Mouse (Mus musculus): ENCODE measurements at regions not wholly inside any gene's neighbourhood (a gene's known extent, or its start where the extent isn't known, plus 50 kb on each side); places are given as distances from the start of the nearest gene placed in this dataset.
"Not testable (repeated sequence)": the region's sequence is repeated elsewhere in the genome, so short reads cannot be mapped to it uniquely, and the experiment has no call there.

GRCm38 (mm10) chr2:116444163-116444562 lies 378.5 kb upstream of the Meis2 start:
- no peak for DNase-seq (ENCODE audit: inconsistent ontology term)

GRCm38 (mm10) chr2:116440252-116440651 lies 374.6 kb upstream of the Meis2 start:
- peak; percentile 28 for DNase-seq (ENCODE audit: inconsistent ontology term)

- peak; percentile 52 for DNase-seq (ENCODE audit: inconsistent ontology term)
Measured at GRCm38 (mm10) chr2:116433481-116433880, 367.8 kb upstream of the Meis2 start.

- DNase-seq (ENCODE audit: inconsistent ontology term) = no peak
Measured at GRCm38 (mm10) chr2:116424131-116424530, 358.5 kb upstream of the Meis2 start.

GRCm38 (mm10) chr2:116417428-116418195 lies 352.0 kb upstream of the Meis2 start:
- peak; percentile 63 for DNase-seq (ENCODE audit: inconsistent ontology term)

GRCm38 (mm10) chr2:116415742-116416141 lies 350.1 kb upstream of the Meis2 start:
- DNase-seq (ENCODE audit: inconsistent ontology term) = no peak

GRCm38 (mm10) chr2:116402113-116402512 lies 336.5 kb upstream of the Meis2 start:
- no peak for DNase-seq (ENCODE audit: inconsistent ontology term)

- no peak for DNase-seq (ENCODE audit: inconsistent ontology term)
Measured at GRCm38 (mm10) chr2:116399966-116400365, 334.3 kb upstream of the Meis2 start.

GRCm38 (mm10) chr2:116368811-116369210 lies 303.2 kb upstream of the Meis2 start:
- no peak for DNase-seq (ENCODE audit: inconsistent ontology term)

- no peak for DNase-seq (ENCODE audit: inconsistent ontology term)
Measured at GRCm38 (mm10) chr2:116364136-116364535, 298.5 kb upstream of the Meis2 start.

GRCm38 (mm10) chr2:116358145-116358544 lies 292.5 kb upstream of the Meis2 start:
- DNase-seq (ENCODE audit: inconsistent ontology term) = no peak

- peak; percentile 83 for DNase-seq (ENCODE audit: inconsistent ontology term)
Measured at GRCm38 (mm10) chr2:116348530-116348914, 282.9 kb upstream of the Meis2 start.

GRCm38 (mm10) chr2:116347827-116348529 lies 282.3 kb upstream of the Meis2 start:
- DNase-seq (ENCODE audit: inconsistent ontology term) = peak; percentile 56

- peak; percentile 35 for DNase-seq (ENCODE audit: inconsistent ontology term)
Measured at GRCm38 (mm10) chr2:116331801-116332200, 266.2 kb upstream of the Meis2 start.

- no peak for DNase-seq (ENCODE audit: inconsistent ontology term)
Measured at GRCm38 (mm10) chr2:116322039-116322770, 256.6 kb upstream of the Meis2 start.

- DNase-seq (ENCODE audit: inconsistent ontology term) = no peak
Measured at GRCm38 (mm10) chr2:116299551-116299950, 233.9 kb upstream of the Meis2 start.

- DNase-seq (ENCODE audit: inconsistent ontology term) = no peak
Measured at GRCm38 (mm10) chr2:116289886-116290285, 224.2 kb upstream of the Meis2 start.

- DNase-seq (ENCODE audit: inconsistent ontology term) = not testable (repeated sequence)
Measured at GRCm38 (mm10) chr2:116243191-116243590, 177.6 kb upstream of the Meis2 start.

- DNase-seq (ENCODE audit: inconsistent ontology term) = no peak
Measured at GRCm38 (mm10) chr2:116236731-116237130, 171.1 kb upstream of the Meis2 start.

GRCm38 (mm10) chr2:116232793-116233192 lies 167.2 kb upstream of the Meis2 start:
- DNase-seq (ENCODE audit: inconsistent ontology term) = no peak

- DNase-seq (ENCODE audit: inconsistent ontology term) = no peak
Measured at GRCm38 (mm10) chr2:116216418-116216817, 150.8 kb upstream of the Meis2 start.

Measured in Muller cell, postnatal 12 days (primary cell).